Mouse (Mus musculus) embryo, embryonic 10.5 days (tissue): ENCODE measurements around the gene Car9.
"Not testable (repeated sequence)": the region's sequence is repeated elsewhere in the genome, so short reads cannot be mapped to it uniquely, and the experiment has no call there.

ENCODE experiments used
- DNase-seq: peaks from one replicate; pipeline ENCODE4 v3.0.0-alpha.2; 2015; ENCODE audit warnings: low spot score

Car9 gene

GRCm38 (mm10) chr4:43530081-43530501, 23.3 kb downstream of the Car9 start:
- no peak for DNase-seq

GRCm38 (mm10) chr4:43530581-43530980, 23.8 kb downstream of the Car9 start:
- peak; percentile 81 for DNase-seq

GRCm38 (mm10) chr4:43533270-43533669, 26.5 kb downstream of the Car9 start:
- DNase-seq: no peak

GRCm38 (mm10) chr4:43535628-43536027, 28.9 kb downstream of the Car9 start:
- no peak for DNase-seq

- no peak for DNase-seq
Observed at GRCm38 (mm10) chr4:43536031-43536430, 29.3 kb downstream of the Car9 start.

- no peak for DNase-seq
Observed at GRCm38 (mm10) chr4:43542044-43542443, 35.3 kb downstream of the Car9 start.

GRCm38 (mm10) chr4:43546375-43547047, 39.7 kb downstream of the Car9 start:
- DNase-seq: no peak

- no peak for DNase-seq
Observed at GRCm38 (mm10) chr4:43547160-43547559, 40.4 kb downstream of the Car9 start.

- DNase-seq: no peak
Observed at GRCm38 (mm10) chr4:43549055-43549454, 42.3 kb downstream of the Car9 start.

- not testable (repeated sequence) for DNase-seq
Observed at GRCm38 (mm10) chr4:43551854-43552253, 45.1 kb downstream of the Car9 start.

- no peak for DNase-seq
Observed at GRCm38 (mm10) chr4:43552437-43552836, 45.7 kb downstream of the Car9 start.

GRCm38 (mm10) chr4:43553891-43554290, 47.1 kb downstream of the Car9 start:
- no peak for DNase-seq

GRCm38 (mm10) chr4:43555926-43556325, 49.2 kb downstream of the Car9 start:
- no peak for DNase-seq

GRCm38 (mm10) chr4:43558028-43558630, 51.4 kb downstream of the Car9 start:
- peak; percentile 75 for DNase-seq

- DNase-seq: peak; percentile 87
Observed at GRCm38 (mm10) chr4:43558631-43559356, 52.0 kb downstream of the Car9 start.

GRCm38 (mm10) chr4:43559519-43560242, 52.9 kb downstream of the Car9 start:
- DNase-seq: no peak

- peak; percentile 41 for DNase-seq
Observed at GRCm38 (mm10) chr4:43560243-43560611, 53.5 kb downstream of the Car9 start.

- no peak for DNase-seq
Observed at GRCm38 (mm10) chr4:43560976-43561375, 54.2 kb downstream of the Car9 start.

- no peak for DNase-seq
Observed at GRCm38 (mm10) chr4:43561436-43561996, 54.8 kb downstream of the Car9 start.

- DNase-seq: peak; percentile 98
Observed at GRCm38 (mm10) chr4:43561997-43562768, 55.4 kb downstream of the Car9 start, which contains the start of the genes Creb3 and Tln1. Gene Creb3 (plus strand): TSS chr4:43562332. Gene Tln1 (minus strand): TSS chr4:43562691.
